Mouse (Mus musculus) central nervous system, embryonic 14 days (tissue): ENCODE data around the gene Gtf3c5. TPM values are rescaled to one million over a fixed set of nuclear protein-coding genes. Genes with fewer than 3 reads are reported as not detected.

Experiments
- polyA plus RNA-seq: library from polyadenylated mRNA; depleted of rRNA; stranded (reverse); fragments of >200 nt; gene quantifications from 2 replicates; pipeline ENCODE4 v1.2.3, GENCODE M21; 2012; rRNA removed

Gtf3c5 gene
- polyA plus RNA-seq: 48.4 and 52.5 TPM in 2 replicates

GRCm38 (mm10) chr2:28583651-28584050 lies at the start of gene Gtf3c5:
Gene Gtf3c5 (minus strand): TSS chr2:28583751.

DNA sequence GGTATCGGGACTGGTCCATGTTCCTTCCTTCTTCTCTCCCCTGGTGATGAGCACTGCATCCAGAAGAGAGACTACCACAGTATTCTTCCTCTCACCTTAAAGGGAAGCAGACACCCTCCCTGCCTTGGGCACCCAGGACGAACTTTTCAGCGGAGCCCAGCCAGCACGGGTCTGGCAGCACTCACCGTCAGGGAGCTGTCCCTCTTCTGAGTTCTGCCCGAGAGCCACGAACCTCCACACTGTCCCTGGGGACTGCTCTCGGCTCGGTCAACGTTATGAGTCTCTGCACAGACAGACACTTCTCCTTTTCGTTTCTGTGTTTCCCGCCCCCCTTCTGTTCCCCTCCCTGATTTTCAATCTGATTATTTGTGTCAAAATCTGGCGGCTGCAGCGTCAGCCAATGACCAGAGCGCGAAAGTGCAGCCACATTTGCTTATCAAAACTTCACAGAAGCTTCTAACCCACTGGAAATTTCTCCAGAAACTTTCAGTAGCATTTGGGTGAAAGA lies 38.2 kb upstream of the Gtf3c5 start, which contains the start of gene Gfi1b:
Gene Gfi1b, minus strand, starts transcription at position 319 of the 508 bp plus-strand sequence.

GRCm38 (mm10) chr2:28563303-28563702 lies 20.2 kb downstream of the Gtf3c5 start, which contains the start of gene Cel:
Gene Cel (minus strand): TSS chr2:28563403.

Other genes starting within 250 kb of the Gtf3c5 start
- 16.9 and 18.0 TPM in 2 replicates for gene Ppp1r26, start 137.0 kb downstream of the Gtf3c5 start, polyA plus RNA-seq
- gene 1700007K13Rik, start 117.4 kb downstream of the Gtf3c5 start, polyA plus RNA-seq: 1.5 and 2.2 TPM in 2 replicates
- 49.6 and 51.9 TPM in 2 replicates for gene Mrps2, start 115.7 kb downstream of the Gtf3c5 start, polyA plus RNA-seq
- gene Gbgt1, start 86.9 kb downstream of the Gtf3c5 start, polyA plus RNA-seq: 1.2 and 1.9 TPM in 2 replicates
- 0.28 and 0.93 TPM in 2 replicates for gene Gm10134, start 77.7 kb downstream of the Gtf3c5 start, polyA plus RNA-seq
- 166 TPM in 2 replicates for gene Ralgds, start 70.6 kb downstream of the Gtf3c5 start, polyA plus RNA-seq
- gene Cel, start 20.3 kb downstream of the Gtf3c5 start, polyA plus RNA-seq: 0.05 and 0.06 TPM in 2 replicates
- 0.12 and 0.18 TPM in 2 replicates for gene Gfi1b, start 38.2 kb upstream of the Gtf3c5 start, polyA plus RNA-seq
- 31.2 and 34.3 TPM in 2 replicates for gene Tsc1, start 57.5 kb upstream of the Gtf3c5 start, polyA plus RNA-seq
- 1.8 and 2.3 TPM in 2 replicates for gene Spaca9, start 116.0 kb upstream of the Gtf3c5 start, polyA plus RNA-seq
- gene Ak8, start 116.4 kb upstream of the Gtf3c5 start, polyA plus RNA-seq: 1.2 TPM in 2 replicates